ENCODE assay signal across 26 mouse cellular contexts in genomic region chr11:105957501-105957900, GRCm38 (mm10). TPM values are rescaled to one million over a fixed set of nuclear protein-coding genes. Genes with fewer than 3 reads are reported as not detected.
"Had no signal": no experiment of that assay in that cellular context is flagged by ENCODE, and none has a peak within 500 bp of the region (broad histone marks: within the 10 kb centered on the region; RNA-seq: fewer than 3 reads in every experiment).

No protein-coding gene starts in this region.

- H3K9me3 ChIP-seq: limb, embryonic 12.5 days; liver, embryonic 13.5 days; midbrain, embryonic 10.5 days; neural tube, embryonic 15.5 days had no signal

- H3K36me3 ChIP-seq: limb, embryonic 12.5 days; liver, embryonic 13.5 days; midbrain, embryonic 10.5 days; neural tube, embryonic 15.5 days had no signal

- DNase-seq: kidney, adult 11 months; kidney, adult 9 months; kidney, postnatal 36 days; layer of hippocampus, adult 9-11 months; layer of hippocampus, postnatal 36 days; liver; liver, embryonic 13.5 days; liver, postnatal 0 days; midbrain, embryonic 14.5 days; right cerebral cortex, adult 18-20 months; right cerebral cortex, postnatal 25 days; thymus, adult 2 months; thymus, postnatal 25 days had no signal

- H3K27me3 ChIP-seq: limb, embryonic 12.5 days had no signal

- ATAC-seq: liver, postnatal 0 days had no signal

- H3K4me2 ChIP-seq: limb, embryonic 12.5 days; liver, embryonic 13.5 days; neural tube, embryonic 15.5 days had no signal

- H3K4me3 ChIP-seq: limb, embryonic 12.5 days; liver, embryonic 13.5 days; midbrain, embryonic 10.5 days; myocyte; neural tube, embryonic 15.5 days had no signal

- H3K4me1 ChIP-seq: limb, embryonic 12.5 days; neural tube, embryonic 15.5 days had no signal

- H3K9ac ChIP-seq: limb, embryonic 12.5 days; liver, embryonic 13.5 days; liver, postnatal 0 days; neural tube, embryonic 15.5 days had no signal

- H3K27ac ChIP-seq: kidney, postnatal 0 days; limb, embryonic 12.5 days; liver, embryonic 13.5 days; midbrain, embryonic 10.5 days; neural tube, embryonic 15.5 days had no signal

RNA-seq across cellular contexts. Expression of gene Cyb561, which starts 4.4 kb away (rescaled TPM):
- total RNA-seq: megakaryocyte, adult 5-6 weeks had no signal

RNA-seq across cellular contexts. Expression of gene Ace3, which starts 37.0 kb away (rescaled TPM):
- total RNA-seq: layer of hippocampus, adult 18-20 months; layer of hippocampus, postnatal 36 days; left cerebral cortex, adult 8-10 months; left cerebral cortex, postnatal 25 days; megakaryocyte, adult 5-6 weeks had no signal
- polyA plus RNA-seq: kidney, postnatal 0 days; limb, embryonic 12.5 days; liver, embryonic 13.5 days; liver, postnatal 0 days; midbrain, embryonic 10.5 days; myocyte; neural tube, embryonic 11.5 days; neural tube, embryonic 15.5 days; small intestine, adult 2 months; stomach, embryonic 16.5 days; thymus, adult 2 months; urinary bladder, adult 2 months had no signal

RNA-seq across cellular contexts. Expression of gene Kcnh6, which starts 50.4 kb away (rescaled TPM):
- polyA plus RNA-seq: liver, postnatal 0 days; myocyte had no signal
